Mouse (Mus musculus) stomach, postnatal 0 days (tissue): ENCODE data around the gene Txndc2.

ENCODE experiments used
- CTCF ChIP-seq: IDR thresholded peaks from 2 replicates; pipeline ENCODE4 v1.5.1; 2016; ENCODE audit warnings: antibody characterized with exemption, low read depth, mild to moderate bottlenecking, moderate library complexity
- EP300 ChIP-seq: optimal IDR thresholded peaks from 2 replicates; pipeline ENCODE3; 2016; ENCODE audit warnings: antibody characterized with exemption

GRCm38 (mm10) chr17:65643051-65643521, 1.1 kb upstream of the Txndc2 start:
- TF ChIP-seq CTCF (no peak), EP300 (no peak)
